Mouse (Mus musculus) liver, embryonic 13.5 days (tissue): ENCODE data around the gene Il34. TPM values are rescaled to one million over a fixed set of nuclear protein-coding genes. Genes with fewer than 3 reads are reported as not detected.

Experiments used
- ATAC-seq: fragments of 200-750 bp; cut with Nextera tagmentation; 2 replicates; pipeline ENCODE4 v1.8.0; 2017; ENCODE audit warnings: low read depth, mild to moderate bottlenecking, moderate number of reproducible peaks, moderate library complexity
- DNase-seq: peaks from one replicate; pipeline ENCODE4 v3.0.0; 2022
- H3K27ac ChIP-seq: fragments of 300-500 bp; sonication (generic); 2 replicates; pipeline ENCODE4 v1.5.1; 2015; ENCODE audit warnings: moderate library complexity, mild to moderate bottlenecking, inconsistent platforms
- H3K27me3 ChIP-seq: fragments of 300-500 bp; sonication (generic); 2 replicates; pipeline ENCODE4 v1.6.1; 2015; ENCODE audit warnings: mild to moderate bottlenecking, inconsistent platforms
- H3K36me3 ChIP-seq: fragments of 300-500 bp; sonication (generic); 2 replicates; pipeline ENCODE4 v1.6.1; 2015; ENCODE audit warnings: mild to moderate bottlenecking, inconsistent platforms
- H3K4me1 ChIP-seq: fragments of 300-500 bp; sonication (generic); replicated peaks from 2 replicates; pipeline ENCODE4 v1.6.1; 2015; ENCODE audit warnings: inconsistent platforms
- H3K4me2 ChIP-seq: fragments of 300-500 bp; sonication (generic); 2 replicates; pipeline ENCODE4 v1.6.1; 2015; ENCODE audit warnings: inconsistent platforms, mild to moderate bottlenecking, moderate library complexity
- H3K4me3 ChIP-seq: fragments of 300-500 bp; sonication (generic); replicated peaks from 2 replicates; pipeline ENCODE4 v1.5.1; 2015; ENCODE audit warnings: mild to moderate bottlenecking, inconsistent platforms
- H3K9ac ChIP-seq: fragments of 300-500 bp; sonication (generic); 2 replicates; pipeline ENCODE4 v1.6.1; 2015; ENCODE audit warnings: mild to moderate bottlenecking, inconsistent platforms
- H3K9me3 ChIP-seq: fragments of 300-500 bp; sonication (generic); replicated peaks from 2 replicates; pipeline ENCODE4 v1.6.1; 2016; ENCODE audit warnings: inconsistent platforms
- WGBS: fragments of 180-500 bp; shearing (Covaris S2); methylation state at CpG from one replicate; pipeline ENCODE4 v1.1.7; 2015; ENCODE audit not compliant: insufficient replicate concordance; 5-methylcytosine and 5-hydroxymethylcytosine counted together
- polyA plus RNA-seq: library from polyadenylated mRNA; unstranded; fragments of >200 nt; fragmentation: Nextera tagmentation; extraction: Ambion mirVana; gene quantifications from 2 replicates; pipeline ENCODE4 v1.2.1, GENCODE M21; 2015

Il34 gene
- polyA plus RNA-seq, 1 experiment from 2014 or later = 0.06 TPM

- Histone ChIP-seq H3K9ac (no peak overlapping the region), H3K36me3 (peaks cover 23% of the 10 kb centered on the region), H3K4me3 (no peak overlapping the region), H3K4me1 (no peaks in the 10 kb centered on the region), H3K27me3 (no peaks in the 10 kb centered on the region), H3K4me2 (no peak overlapping the region), H3K9me3 (no peaks in the 10 kb centered on the region), H3K27ac (no peak overlapping the region)
- 73% methylated on average over 8 of the region's 8 CpGs for WGBS
- ATAC-seq (no peak), DNase-seq (no peak)
These were observed 72.7 kb downstream of the Il34 start for GRCm38 (mm10) chr8:110733036-110733435.

- no peaks in the 10 kb centered on the region for H3K4me1 ChIP-seq
- peaks cover 19% of the 10 kb centered on the region; the same call in 1 of the 2 replicates for H3K36me3 ChIP-seq
- WGBS = 69% methylated on average over 8 of the region's 8 CpGs
- H3K9ac ChIP-seq = no peak overlapping the region
- no peak overlapping the region for H3K4me3 ChIP-seq
- no peak overlapping the region for H3K27ac ChIP-seq
- DNase-seq (no peak), ATAC-seq (no peak)
- no peak overlapping the region for H3K4me2 ChIP-seq
- no peaks in the 10 kb centered on the region for H3K9me3 ChIP-seq
- H3K27me3 ChIP-seq = no peaks in the 10 kb centered on the region
These were observed 74.3 kb downstream of the Il34 start for GRCm38 (mm10) chr8:110731346-110731859.

GRCm38 (mm10) chr8:110726893-110727292, 78.8 kb downstream of the Il34 start:
- Histone ChIP-seq H3K4me1 (peaks cover 30% of the 10 kb centered on the region), H3K27ac (no peak overlapping the region), H3K9ac (no peak overlapping the region), H3K4me2 (no peak overlapping the region), H3K27me3 (peaks cover 23% of the 10 kb centered on the region), H3K36me3 (peaks cover 18% of the 10 kb centered on the region; the same call in 1 of the 2 replicates), H3K4me3 (no peak overlapping the region), H3K9me3 (no peaks in the 10 kb centered on the region)
- WGBS = 13% methylated on average over 18 of the region's 18 CpGs
- DNase-seq (peak; percentile 23), ATAC-seq (no peak)

GRCm38 (mm10) chr8:110725084-110725838, 80.5 kb downstream of the Il34 start:
- H3K36me3 ChIP-seq = peaks cover 12% of the 10 kb centered on the region; the same call in 1 of the 2 replicates
- H3K4me3 ChIP-seq = no peak overlapping the region
- H3K4me1 ChIP-seq = peaks cover 30% of the 10 kb centered on the region
- DNase-seq (no peak), ATAC-seq (no peak; the same call in 1 of the 2 replicates)
- WGBS = 49% methylated on average over 7 of the region's 7 CpGs
- H3K9ac ChIP-seq = no peak overlapping the region
- peak overlapping the region; percentile 29; the same call in 1 of the 2 replicates for H3K27ac ChIP-seq
- H3K4me2 ChIP-seq = no peak overlapping the region
- H3K9me3 ChIP-seq = no peaks in the 10 kb centered on the region
- H3K27me3 ChIP-seq = peaks cover 40% of the 10 kb centered on the region

- peaks cover 6% of the 10 kb centered on the region; the same call in 1 of the 2 replicates for H3K36me3 ChIP-seq
- 65% methylated on average over 3 of the region's 3 CpGs for WGBS
These were observed 81.2 kb downstream of the Il34 start for GRCm38 (mm10) chr8:110724493-110724892.

GRCm38 (mm10) chr8:110722414-110723011, 83.2 kb downstream of the Il34 start:
- H3K9me3 ChIP-seq = no peaks in the 10 kb centered on the region
- H3K4me3 ChIP-seq = peak overlapping the region; percentile 61
- no peaks in the 10 kb centered on the region for H3K36me3 ChIP-seq
- ATAC-seq (no peak), DNase-seq (no peak)
- peak overlapping the region; percentile 47 for H3K9ac ChIP-seq
- WGBS = 54% methylated on average over 11 of the region's 11 CpGs
- peak overlapping the region; percentile 71 for H3K4me2 ChIP-seq
- H3K27ac ChIP-seq = no peak overlapping the region
- H3K27me3 ChIP-seq = peaks cover 52% of the 10 kb centered on the region
- peaks cover 52% of the 10 kb centered on the region for H3K4me1 ChIP-seq

More at GRCm38 (mm10) chr8:110724493-110724892, 81.2 kb downstream of the Il34 start:
- H3K27ac ChIP-seq = no peak overlapping the region
- ATAC-seq (no peak), DNase-seq (no peak)
- no peaks in the 10 kb centered on the region for H3K9me3 ChIP-seq
- H3K27me3 ChIP-seq = peaks cover 47% of the 10 kb centered on the region
- no peak overlapping the region for H3K4me3 ChIP-seq
- no peak overlapping the region for H3K4me2 ChIP-seq
- H3K9ac ChIP-seq = no peak overlapping the region
- H3K4me1 ChIP-seq = peaks cover 37% of the 10 kb centered on the region

GRCm38 (mm10) chr8:110721606-110722413, 83.9 kb downstream of the Il34 start:
- H3K9me3 ChIP-seq = no peaks in the 10 kb centered on the region
- DNase-seq = no peak
- peak; percentile 32 for ATAC-seq
- H3K4me2 ChIP-seq = peak overlapping the region; percentile 71
- H3K27me3 ChIP-seq = peaks cover 52% of the 10 kb centered on the region
- H3K27ac ChIP-seq = no peak overlapping the region
- peak overlapping the region; percentile 61 for H3K4me3 ChIP-seq
- H3K9ac ChIP-seq = peak overlapping the region; percentile 59
- no peaks in the 10 kb centered on the region for H3K36me3 ChIP-seq
- WGBS = 3% methylated on average over 50 of the region's 59 CpGs
- peaks cover 52% of the 10 kb centered on the region for H3K4me1 ChIP-seq

- H3K36me3 ChIP-seq = no peaks in the 10 kb centered on the region
- WGBS = 3% methylated on average over 73 of the region's 75 CpGs
- H3K4me3 ChIP-seq = peak within 1 kb of the TSS; percentile 61
- peaks cover 52% of the 10 kb centered on the region for H3K4me1 ChIP-seq
- H3K9ac ChIP-seq = peak within 1 kb of the TSS; percentile 59
- peak within 1 kb of the TSS; percentile 71 for H3K4me2 ChIP-seq
- peaks cover 52% of the 10 kb centered on the region for H3K27me3 ChIP-seq
- no peak for DNase-seq
- ATAC-seq = peak; percentile 50
- no peaks in the 10 kb centered on the region for H3K9me3 ChIP-seq
- no peak within 1 kb of the TSS; the same call in 1 of the 2 replicates for H3K27ac ChIP-seq
These were observed 84.8 kb downstream of the Il34 start, which contains the start of gene Mtss1l for GRCm38 (mm10) chr8:110720685-110721598. TSS of gene Mtss1l (plus strand) at chr8:110721476.

GRCm38 (mm10) chr8:110719898-110720653, 85.6 kb downstream of the Il34 start:
- Histone ChIP-seq H3K27me3 (peaks cover 52% of the 10 kb centered on the region), H3K4me3 (no peak overlapping the region), H3K9ac (no peak overlapping the region), H3K36me3 (no peaks in the 10 kb centered on the region), H3K4me1 (peaks cover 44% of the 10 kb centered on the region), H3K27ac (no peak overlapping the region), H3K4me2 (no peak overlapping the region), H3K9me3 (no peaks in the 10 kb centered on the region)
- DNase-seq (no peak), ATAC-seq (no peak)
- WGBS = 59% methylated on average over 6 of the region's 6 CpGs
